Mouse (Mus musculus) cerebellum, adult 2 months (tissue): ENCODE measurements around the gene Iqsec1.

ENCODE experiments used
- CTCF ChIP-seq: fragments of 200-500 bp; IDR thresholded peaks from 2 replicates; pipeline ENCODE4 v1.5.1; 2011; ENCODE audit warnings: low read depth, mild to moderate bottlenecking, control low read depth, low read length, moderate library complexity, borderline replicate concordance; ENCODE audit not compliant: insufficient read depth
- POLR2A ChIP-seq: fragments of 200-500 bp; IDR thresholded peaks from 2 replicates; pipeline ENCODE4 v1.6.1; 2011; ENCODE audit warnings: low read length, control low read depth, borderline replicate concordance; ENCODE audit not compliant: insufficient read depth

GRCm38 (mm10) chr6:90729829-90730228 is 258.7 kb downstream of the Iqsec1 start:
- no peak for TF ChIP-seq POLR2A
- TF ChIP-seq CTCF: no peak
